Mouse (Mus musculus) small intestine, adult 2 months (tissue): ENCODE results near the gene Pmm1. TPM values are rescaled to one million over a fixed set of nuclear protein-coding genes. Genes with fewer than 3 reads are reported as not detected.
A peak's percentile ranks its signal among the peaks of the same experiment; 100 is the strongest.

Experiments used
- H3K27ac ChIP-seq: fragments of 200-500 bp; 2 replicates; pipeline ENCODE4 v1.5.1; 2012; ENCODE audit warnings: low read depth, low read length, control low read depth, inconsistent platforms; ENCODE audit not compliant: insufficient read depth
- H3K27me3 ChIP-seq: fragments of 200-500 bp; 2 replicates; pipeline ENCODE4 v1.6.1; 2012; ENCODE audit warnings: mild to moderate bottlenecking, moderate library complexity, low read length, inconsistent platforms; ENCODE audit not compliant: control insufficient read depth, insufficient read depth
- H3K36me3 ChIP-seq: fragments of 200-500 bp; 2 replicates; pipeline ENCODE4 v1.6.1; 2012; ENCODE audit warnings: mild to moderate bottlenecking, low read length, control low read depth, inconsistent platforms; ENCODE audit not compliant: control insufficient read depth, insufficient read depth
- H3K4me1 ChIP-seq: fragments of 200-500 bp; 2 replicates; pipeline ENCODE4 v1.6.1; 2012; ENCODE audit warnings: low read length, inconsistent platforms, mixed read lengths; ENCODE audit not compliant: control insufficient read depth, insufficient read depth, insufficient read length
- H3K4me3 ChIP-seq: fragments of 200-500 bp; 2 replicates; pipeline ENCODE4 v1.5.1; 2012; ENCODE audit warnings: low read depth, mild to moderate bottlenecking, control low read depth, inconsistent platforms, low read length, moderate library complexity
- CTCF ChIP-seq: fragments of 200-500 bp; IDR thresholded peaks from 2 replicates; pipeline ENCODE4 v1.5.1; 2012; ENCODE audit warnings: low read depth, mild to moderate bottlenecking, control low read depth, inconsistent platforms, low read length, moderate library complexity, mixed read lengths; ENCODE audit not compliant: insufficient replicate concordance, insufficient read length; ENCODE audit errors: extremely low read depth
- POLR2A ChIP-seq: fragments of 200-500 bp; IDR thresholded peaks from 2 replicates; pipeline ENCODE4 v1.6.1; 2012; ENCODE audit warnings: low read depth, mild to moderate bottlenecking, control low read depth, inconsistent platforms, low read length, moderate library complexity
- whole genome bisulfite sequencing: fragments of 180-500 bp; shearing (Covaris S2); methylation state at CpG from one replicate; pipeline ENCODE4 v1.1.7; 2018; 5-methylcytosine and 5-hydroxymethylcytosine counted together
- polyA plus RNA-seq: library from polyadenylated mRNA; depleted of rRNA; stranded (reverse); fragments of >200 nt; gene quantifications from 2 replicates; pipeline ENCODE4 v1.2.3, GENCODE M21; 2012

The Pmm1 gene
- polyA plus RNA-seq, 1 experiment = 18.9 TPM

GRCm38 (mm10) chr15:81925760-81926445, 34.8 kb downstream of the Pmm1 start, which contains the start of gene Polr3h:
Gene Polr3h, minus strand, starts transcription at chr15:81926240.
- H3K27ac ChIP-seq = no peak within 1 kb of the TSS
- peak within 1 kb of the TSS; percentile 69 for H3K4me3 ChIP-seq
- under 1% methylated on average over 54 of the region's 54 CpGs for WGBS

GRCm38 (mm10) chr15:81924933-81925332, 35.8 kb downstream of the Pmm1 start:
- Histone ChIP-seq H3K27me3 (no peaks in the 10 kb centered on the region), H3K4me3 (peak overlapping the region; percentile 69; the same call in 1 of the 2 replicates), H3K4me1 (peaks cover 10% of the 10 kb centered on the region), H3K36me3 (no peaks in the 10 kb centered on the region), H3K27ac (no peak overlapping the region)
- 82% methylated on average over 11 of the region's 11 CpGs for WGBS
- TF ChIP-seq POLR2A (no peak), CTCF (no peak)

More at GRCm38 (mm10) chr15:81925760-81926445, 34.8 kb downstream of the Pmm1 start, which contains the start of gene Polr3h:
- TF ChIP-seq POLR2A (peak; percentile 49; the same call in 1 of the 2 replicates), CTCF (no peak)
- Histone ChIP-seq H3K4me1 (peaks cover 10% of the 10 kb centered on the region), H3K36me3 (no peaks in the 10 kb centered on the region), H3K27me3 (no peaks in the 10 kb centered on the region)

GRCm38 (mm10) chr15:81921255-81921654, 39.5 kb downstream of the Pmm1 start:
- H3K4me3 ChIP-seq = no peak overlapping the region
- TF ChIP-seq POLR2A = no peak
- TF ChIP-seq CTCF = no peak
- 66% methylated on average over 5 of the region's 5 CpGs for WGBS

GRCm38 (mm10) chr15:81920546-81921217, 40.0 kb downstream of the Pmm1 start:
- peaks cover 12% of the 10 kb centered on the region for H3K36me3 ChIP-seq
- no peak overlapping the region for H3K4me3 ChIP-seq
- no peaks in the 10 kb centered on the region for H3K27me3 ChIP-seq
- TF ChIP-seq CTCF = no peak
- no peak for TF ChIP-seq POLR2A
- 88% methylated on average over 10 of the region's 10 CpGs for WGBS
- H3K27ac ChIP-seq = no peak overlapping the region
- H3K4me1 ChIP-seq = peaks cover 4% of the 10 kb centered on the region

More at GRCm38 (mm10) chr15:81921255-81921654, 39.5 kb downstream of the Pmm1 start:
- Histone ChIP-seq H3K27me3 (no peaks in the 10 kb centered on the region), H3K36me3 (peaks cover 8% of the 10 kb centered on the region; the same call in 1 of the 2 replicates), H3K4me1 (peaks cover 7% of the 10 kb centered on the region), H3K27ac (no peak overlapping the region)

- WGBS = 62% methylated on average over 5 of the region's 5 CpGs
- H3K4me1 ChIP-seq = no peaks in the 10 kb centered on the region
- peaks cover 26% of the 10 kb centered on the region for H3K36me3 ChIP-seq
- TF ChIP-seq CTCF (no peak), POLR2A (no peak)
- no peak overlapping the region for H3K27ac ChIP-seq
- no peak overlapping the region for H3K4me3 ChIP-seq
- no peaks in the 10 kb centered on the region for H3K27me3 ChIP-seq
Measured at GRCm38 (mm10) chr15:81919062-81919461, 41.7 kb downstream of the Pmm1 start.

- Histone ChIP-seq H3K4me3 (no peak overlapping the region), H3K4me1 (no peaks in the 10 kb centered on the region), H3K27me3 (no peaks in the 10 kb centered on the region), H3K27ac (no peak overlapping the region), H3K36me3 (peaks cover 38% of the 10 kb centered on the region)
- TF ChIP-seq CTCF = peak; percentile 81; the same call in 1 of the 2 replicates
- TF ChIP-seq POLR2A = no peak
- 57% methylated on average over 6 of the region's 6 CpGs for WGBS
Measured at GRCm38 (mm10) chr15:81917621-81918463, 42.9 kb downstream of the Pmm1 start.
